ENCODE assay signal across 9 mouse cellular contexts in genomic region chr12:30890067-30890466, GRCm38 (mm10). TPM values are rescaled to one million over a fixed set of nuclear protein-coding genes. Genes with fewer than 3 reads are reported as not detected.
DNase-seq lines count a peak whose midpoint lies in the region; ATAC-seq and TF ChIP-seq lines count a peak whose summit lies in the region.
"Had no signal": no experiment of that assay in that cellular context is flagged by ENCODE, and none has a peak within 500 bp of the region (broad histone marks: within the 10 kb centered on the region; RNA-seq: fewer than 3 reads in every experiment).

No protein-coding gene starts in this region.

- H3K4me1 ChIP-seq in spleen, adult 2 months (ENCODE audit: control insufficient read depth, insufficient read depth, insufficient read length) = no peaks in the 10 kb centered on the region
- no peaks in the 10 kb centered on the region for H3K4me1 ChIP-seq in forebrain, embryonic 11.5 days (replicated peaks; ENCODE audit: control insufficient read depth, insufficient read depth, low read length)

- WGBS in spleen, adult 2 months = 43% methylated on average over 5 of the region's 5 CpGs
- WGBS in forebrain, embryonic 11.5 days = 47% methylated on average over 5 of the region's 5 CpGs

- no peak overlapping the region for H3K4me3 ChIP-seq in spleen, adult 2 months (ENCODE audit: extremely low read depth, insufficient read depth, insufficient read length)
- no peak overlapping the region for H3K4me3 ChIP-seq in forebrain, embryonic 11.5 days (ENCODE audit: low read depth, low read length)

- H3K4me2 ChIP-seq in forebrain, embryonic 11.5 days (ENCODE audit: low read depth, low read length, severe bottlenecking) = no peak overlapping the region

- no peak for ATAC-seq in forebrain, embryonic 11.5 days (replicated peaks; ENCODE audit: low FRiP score)
- peak; percentile 63 for ATAC-seq in inflammation-experienced regulatory T-cells, adult 6 months

- H3K9me3 ChIP-seq in forebrain, embryonic 11.5 days (ENCODE audit: control insufficient read depth, low read length) = no peaks in the 10 kb centered on the region

- no peak overlapping the region for H3K9ac ChIP-seq in forebrain, embryonic 11.5 days (ENCODE audit: low read length)

- H3K27me3 ChIP-seq in spleen, adult 2 months (ENCODE audit: control insufficient read depth, insufficient read depth, low read length) = peaks cover under 1% of the 10 kb centered on the region; the same call in 1 of the 2 replicates
- peaks cover 10% of the 10 kb centered on the region for H3K27me3 ChIP-seq in forebrain, embryonic 11.5 days (ENCODE audit: control insufficient read depth, insufficient read depth, low read length)

- TF ChIP-seq POLR2A in spleen, adult 2 months (IDR thresholded peaks at IDR 0.05; ENCODE audit: low read depth, low read length) = no peak
- no peak for TF ChIP-seq POLR2A in brain, embryonic 14.5 days (IDR thresholded peaks at IDR 0.05; ENCODE audit: borderline replicate concordance, extremely low read depth, insufficient read depth, insufficient read length, poor library complexity, severe bottlenecking)

- H3K36me3 ChIP-seq in spleen, adult 2 months (ENCODE audit: control insufficient read depth, insufficient read depth, low read length) = peaks cover 4% of the 10 kb centered on the region; the same call in 1 of the 2 replicates
- no peaks in the 10 kb centered on the region for H3K36me3 ChIP-seq in forebrain, embryonic 11.5 days (ENCODE audit: control insufficient read depth, insufficient read depth, low read length)

- H3K27ac ChIP-seq in spleen, adult 2 months (ENCODE audit: insufficient read depth, low read length) = no peak overlapping the region
- H3K27ac ChIP-seq in forebrain, embryonic 11.5 days (ENCODE audit: low read depth, low read length) = no peak overlapping the region
- H3K27ac ChIP-seq: macrophage had no signal

- no peak for DNase-seq in spleen, adult 2 months (ENCODE audit: low read depth in 1 of 2, low spot score in 2 of 2)
- no peak for DNase-seq in spleen, adult 12 weeks (ENCODE audit: low spot score)
- peak; percentile 84 for DNase-seq in brain, embryonic 14.5 days (ENCODE audit: low read depth)
- DNase-seq in forebrain, embryonic 11.5 days (ENCODE audit: low spot score) = peak; percentile 71
- peak; percentile 24 to 34 for DNase-seq in layer of hippocampus, postnatal 36 days
- peak; percentile 87 for DNase-seq in lung, postnatal 36 days
- DNase-seq in right cerebral cortex, postnatal 25 days = peak; percentile 59

- peak; percentile 24; the same call in 1 of the 2 replicates for TF ChIP-seq CTCF in spleen, adult 2 months (IDR thresholded peaks at IDR 0.05; ENCODE audit: extremely low read depth, insufficient read depth, insufficient read length, insufficient replicate concordance)
- peak; percentile 75; the same call in 1 of the 2 replicates for TF ChIP-seq CTCF in brain, embryonic 14.5 days (IDR thresholded peaks at IDR 0.05; ENCODE audit: borderline replicate concordance, extremely low read depth, insufficient read depth, insufficient read length)

RNA-seq across cellular contexts. Expression of gene Alkal2, which starts 5.9 kb away (rescaled TPM):
- polyA plus RNA-seq in spleen, adult 2 months (2012; rRNA removed) = 0.14 TPM in 1 of 2 replicates, not detected in the other
- polyA plus RNA-seq in brain, embryonic 14.5 days (2012; rRNA removed) = 0.19 and 0.55 TPM in 2 replicates
- polyA plus RNA-seq in forebrain, embryonic 11.5 days (2014; fragmentation: Nextera tagmentation; extraction: Ambion mirVana) = 3.4 and 5.0 TPM in 2 replicates
- not detected for polyA plus RNA-seq in inflammation-experienced regulatory T-cells, adult 6 months (2017; shearing (Covaris generic))
- total RNA-seq in layer of hippocampus, postnatal 36 days (2021) = 1 to 10 TPM; 4.3 to 5.3 TPM
- polyA plus RNA-seq: macrophage had no signal

RNA-seq across cellular contexts. Expression of gene Acp1, which starts 21.3 kb away (rescaled TPM):
- polyA plus RNA-seq in spleen, adult 2 months (2012; rRNA removed) = 4.1 and 7.0 TPM in 2 replicates
- 9.5 and 22.3 TPM in 2 replicates for polyA plus RNA-seq in brain, embryonic 14.5 days (2012; rRNA removed)
- polyA plus RNA-seq in forebrain, embryonic 11.5 days (2014; fragmentation: Nextera tagmentation; extraction: Ambion mirVana) = 196 and 197 TPM in 2 replicates
- polyA plus RNA-seq in inflammation-experienced regulatory T-cells, adult 6 months (2017; shearing (Covaris generic)) = 100 to 1,000 TPM in 1 of 3 experiments, 10 to 100 TPM in 2; 82.3 to 118 (median 93.2) TPM
- total RNA-seq in layer of hippocampus, postnatal 36 days (2021) = 10 to 100 TPM; 58.5 to 63.9 TPM

RNA-seq across cellular contexts. Expression of gene Sh3yl1, which starts 21.4 kb away (rescaled TPM):
- polyA plus RNA-seq in spleen, adult 2 months (2012; rRNA removed) = 1.3 and 1.8 TPM in 2 replicates
- 19.3 and 23.0 TPM in 2 replicates for polyA plus RNA-seq in brain, embryonic 14.5 days (2012; rRNA removed)
- 18.2 TPM in 2 replicates for polyA plus RNA-seq in forebrain, embryonic 11.5 days (2014; fragmentation: Nextera tagmentation; extraction: Ambion mirVana)
- polyA plus RNA-seq in inflammation-experienced regulatory T-cells, adult 6 months (2017; shearing (Covaris generic)) = 1 to 10 TPM in 1 of 3 experiments, under 1 TPM in 2; 0.32 to 1.8 (median 0.82) TPM
- total RNA-seq in layer of hippocampus, postnatal 36 days (2021) = 10 to 100 TPM; 12.6 to 13.0 TPM

Comparison
In these comparisons a context has a peak if more than half of its experiments do, and no peak if none do; other contexts are left out.
1. DNase-seq: peak in brain, embryonic 14.5 days (single experiment), forebrain, embryonic 11.5 days (single experiment), layer of hippocampus, postnatal 36 days (2 of 2), lung, postnatal 36 days (single experiment) and right cerebral cortex, postnatal 25 days (single experiment); none in spleen, adult 2 months (0 of 2) and spleen, adult 12 weeks (single experiment).